Mouse (Mus musculus): ENCODE data around the gene Iqce.

GRCm38 (mm10) chr5:140711040-140711439 lies 8.9 kb upstream of the Iqce start:
- TF ChIP-seq CTCF (conservative IDR thresholded peaks at IDR 0.05; ENCODE audit: insufficient read depth, insufficient read length, low read depth, low read length) (no peak), POLR2A (IDR thresholded peaks at IDR 0.05; ENCODE audit: low read depth, low read length) (no peak)
